Mouse (Mus musculus) monocyte, adult 2 months (primary cell): ENCODE data around the gene 2310057M21Rik.

Experiments used
- DNase-seq, 2 experiments: peaks; one replicate each; pipeline ENCODE4 v3.0.0; 2022; ENCODE audit warnings: low spot score in 2 of 2, low read depth in 1 of 2

2310057M21Rik gene

DNA sequence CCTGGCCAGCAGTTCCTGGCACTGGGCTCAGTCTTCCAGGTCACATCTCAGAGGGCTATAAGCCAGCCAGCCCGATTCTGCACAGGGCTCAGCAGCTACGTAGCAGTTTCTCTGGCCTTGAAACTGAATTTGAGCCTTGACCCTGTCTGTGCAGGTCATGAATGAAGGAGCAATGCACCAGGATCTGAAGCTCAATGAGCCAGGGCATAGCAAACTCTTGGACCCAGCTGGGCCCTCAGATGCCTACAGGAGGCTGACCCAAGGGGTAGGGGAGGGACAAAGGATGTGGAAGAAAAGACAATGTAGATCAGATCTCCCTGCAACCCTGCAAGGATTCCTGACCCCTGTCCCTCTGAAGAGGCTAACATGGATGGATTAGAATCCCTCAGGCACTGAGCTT, 40.4 kb downstream of the 2310057M21Rik start, which contains the start of gene Cuzd1:
TSS of gene Cuzd1 (minus strand) at position 101 of the 400 bp plus-strand sequence.
- no peak for DNase-seq

- no peak for DNase-seq
These were observed 44.2 kb downstream of the 2310057M21Rik start for GRCm38 (mm10) chr7:131318340-131318739.

DNA sequence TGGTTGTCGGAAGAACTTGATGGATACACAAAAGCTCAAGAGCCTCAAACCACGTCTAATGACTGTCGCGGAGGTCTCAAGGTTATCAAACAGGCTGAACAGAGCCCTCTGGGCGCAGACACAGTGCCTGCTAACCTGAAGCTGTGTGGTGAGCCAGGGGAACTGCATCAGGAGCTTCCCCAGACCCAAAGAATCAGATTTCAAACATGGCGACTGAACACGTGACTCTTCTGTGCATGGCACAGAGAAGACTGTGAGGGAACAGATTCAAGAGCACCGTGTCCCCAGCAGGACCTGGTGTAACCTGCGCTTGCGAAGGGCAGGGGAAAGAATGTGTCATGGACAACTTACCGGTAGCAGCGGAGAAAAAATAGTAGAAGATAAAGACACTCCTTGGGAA, 45.0 kb downstream of the 2310057M21Rik start:
- no peak for DNase-seq

- DNase-seq: no peak
These were observed 48.1 kb downstream of the 2310057M21Rik start for GRCm38 (mm10) chr7:131314493-131314892.

DNA sequence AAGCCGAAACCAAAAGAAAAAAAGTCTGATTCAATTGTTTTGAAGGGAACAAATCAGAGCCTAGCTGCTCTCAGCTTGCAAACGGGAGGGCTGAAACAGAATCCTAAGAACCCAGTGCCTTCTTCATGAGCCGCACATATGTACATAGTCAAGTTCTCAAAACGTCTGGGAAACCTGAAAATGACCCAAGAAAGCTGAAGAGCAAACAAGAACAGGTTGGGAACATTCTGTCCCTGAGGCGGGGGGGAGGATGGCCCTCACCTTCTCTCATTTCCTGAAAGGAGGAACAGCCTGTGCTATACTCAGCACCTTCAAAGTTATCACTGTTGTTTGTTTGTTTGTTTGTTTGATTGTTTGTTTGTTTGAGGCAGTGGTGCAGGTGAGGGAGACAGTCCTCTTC, 55.8 kb downstream of the 2310057M21Rik start:
- DNase-seq: no peak

GRCm38 (mm10) chr7:131303340-131303739, 59.2 kb downstream of the 2310057M21Rik start:
- DNase-seq: no peak

- no peak for DNase-seq
These were observed 65.4 kb downstream of the 2310057M21Rik start for GRCm38 (mm10) chr7:131297151-131297550.
